Mouse (Mus musculus) liver, embryonic 16.5 days (tissue): ENCODE measurements around the gene Dusp6. TPM values are rescaled to one million over a fixed set of nuclear protein-coding genes. Genes with fewer than 3 reads are reported as not detected.

Source experiments
- ATAC-seq: fragments of 200-750 bp; cut with Nextera tagmentation; 2 replicates; pipeline ENCODE4 v1.8.0; 2017; ENCODE audit warnings: low read depth, mild to moderate bottlenecking, moderate number of reproducible peaks, moderate library complexity
- H3K27ac ChIP-seq: fragments of 300-500 bp; sonication (generic); 2 replicates; pipeline ENCODE4 v1.5.1; 2014; ENCODE audit warnings: mild to moderate bottlenecking, low read length
- H3K27me3 ChIP-seq: fragments of 300-500 bp; sonication (generic); 2 replicates; pipeline ENCODE4 v1.6.1; 2014; ENCODE audit warnings: low read depth, low read length, mixed read lengths; ENCODE audit not compliant: control insufficient read depth, insufficient read depth
- H3K36me3 ChIP-seq: fragments of 300-500 bp; sonication (generic); 2 replicates; pipeline ENCODE4 v1.6.1; 2014; ENCODE audit warnings: mild to moderate bottlenecking; ENCODE audit not compliant: control insufficient read depth, insufficient read depth
- H3K4me1 ChIP-seq: fragments of 300-500 bp; sonication (generic); 2 replicates; pipeline ENCODE4 v1.6.1; 2014; ENCODE audit warnings: low read depth, low read length, mixed read lengths; ENCODE audit not compliant: control insufficient read depth
- H3K4me2 ChIP-seq: fragments of 300-500 bp; sonication (generic); 2 replicates; pipeline ENCODE4 v1.6.1; 2014; ENCODE audit warnings: low read depth, low read length, mixed read lengths
- H3K4me3 ChIP-seq: fragments of 300-500 bp; sonication (generic); 2 replicates; pipeline ENCODE4 v1.5.1; 2014; ENCODE audit warnings: low read depth, mild to moderate bottlenecking, low read length
- H3K9ac ChIP-seq: fragments of 300-500 bp; sonication (generic); 2 replicates; pipeline ENCODE4 v1.6.1; 2014; ENCODE audit warnings: low read depth, low read length
- H3K9me3 ChIP-seq: fragments of 300-500 bp; sonication (generic); replicated peaks from 2 replicates; pipeline ENCODE4 v1.6.1; 2016; ENCODE audit warnings: low read length; ENCODE audit not compliant: control insufficient read depth
- WGBS: fragments of 180-500 bp; shearing (Covaris S2); extraction: QIAGEN DNeasy Blood & Tissue Kit; methylation state at CpG from one replicate; pipeline ENCODE4 v1.1.7; 2014; ENCODE audit not compliant: insufficient replicate concordance; 5-methylcytosine and 5-hydroxymethylcytosine counted together
- polyA plus RNA-seq: library from polyadenylated mRNA; unstranded; fragments of >200 nt; fragmentation: Nextera tagmentation; extraction: Ambion mirVana; gene quantifications from 2 replicates; pipeline ENCODE4 v1.2.1, GENCODE M21; 2015

The Dusp6 gene
- polyA plus RNA-seq, 1 experiment from 2014 or later = 29.0 TPM

DNA sequence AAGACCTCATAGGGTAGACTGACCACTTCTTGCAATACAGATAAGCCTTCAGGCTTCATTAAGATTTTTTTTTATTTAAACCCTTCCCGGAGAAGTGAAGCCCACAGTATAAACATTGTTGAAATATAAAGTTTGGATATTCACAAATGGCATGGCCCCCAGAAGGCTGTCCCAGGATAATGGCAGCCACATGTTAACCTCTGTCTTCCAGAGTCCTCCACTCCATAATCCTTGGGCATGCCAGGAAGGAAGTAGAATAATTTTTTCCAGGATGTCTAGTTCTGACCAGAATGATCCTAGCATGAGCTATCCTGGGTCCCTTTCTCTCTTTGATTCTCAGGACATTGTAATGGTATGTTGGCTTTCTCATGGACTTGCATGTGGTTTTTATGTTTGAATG lies 4.6 kb downstream of the Dusp6 start:
- no peaks in the 10 kb centered on the region for H3K9me3 ChIP-seq
- H3K36me3 ChIP-seq = peaks cover 4% of the 10 kb centered on the region; the same call in 1 of the 2 replicates
- H3K27me3 ChIP-seq = peaks cover 22% of the 10 kb centered on the region
- H3K9ac ChIP-seq = no peak overlapping the region
- 56% methylated on average over 1 of the region's 1 CpGs for WGBS
- H3K4me1 ChIP-seq = peaks cover 17% of the 10 kb centered on the region
- no peak overlapping the region for H3K4me3 ChIP-seq
- 0 out of 2 replicates have a peak overlapping the region, but pooled peaks have one; percentile 9 for H3K4me2 ChIP-seq
- no peak for ATAC-seq
- H3K27ac ChIP-seq = peak overlapping the region; percentile 33; the same call in 1 of the 2 replicates

DNA sequence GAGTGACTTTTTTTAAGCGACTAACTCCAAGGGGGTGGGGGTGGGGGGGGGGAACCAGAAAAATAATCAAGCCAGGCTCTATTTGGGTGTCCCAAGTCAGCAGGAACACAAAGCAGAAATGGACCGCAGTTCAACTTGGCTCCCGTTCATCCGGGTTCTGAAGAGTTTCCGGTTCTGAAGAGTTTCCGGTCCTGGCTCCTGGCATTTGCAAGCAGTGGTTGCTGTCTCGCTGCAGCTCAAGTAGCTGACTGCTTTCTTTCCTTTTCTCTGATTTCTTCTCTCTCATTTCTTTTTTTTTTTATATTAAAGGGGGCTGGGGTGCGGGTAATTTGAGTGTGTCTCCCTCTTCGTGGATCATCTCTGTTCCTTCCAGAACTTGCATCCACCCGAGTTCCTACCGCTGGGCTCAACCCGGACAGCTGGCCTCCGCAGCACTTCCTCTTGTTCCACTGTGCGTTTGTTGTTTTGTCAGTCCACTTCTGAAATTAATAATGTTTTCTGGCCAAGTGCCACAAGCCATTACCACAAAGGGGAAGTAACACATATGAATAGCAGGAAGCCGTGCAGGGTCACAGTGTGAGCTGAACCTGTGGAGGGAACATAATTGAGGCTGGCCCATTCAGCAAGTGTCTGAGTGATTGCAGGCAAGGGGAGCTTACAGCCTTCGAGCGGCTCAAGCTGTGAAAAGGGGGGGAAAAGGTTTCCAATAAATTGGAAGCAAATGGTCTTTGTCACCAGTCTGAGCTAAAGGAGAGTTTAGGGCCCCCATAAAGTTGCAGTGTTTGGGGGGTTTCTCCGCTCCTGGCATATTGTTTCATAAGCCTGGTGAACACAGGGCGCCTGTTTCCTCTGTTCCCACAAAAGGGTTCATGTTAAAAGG lies 5.6 kb downstream of the Dusp6 start:
- H3K4me3 ChIP-seq = no peak overlapping the region
- H3K27me3 ChIP-seq = peaks cover 11% of the 10 kb centered on the region
- no peak overlapping the region for H3K9ac ChIP-seq
- ATAC-seq = peak; percentile 49
- H3K4me2 ChIP-seq = peak overlapping the region; percentile 26
- peaks cover 17% of the 10 kb centered on the region for H3K4me1 ChIP-seq
- no peaks in the 10 kb centered on the region for H3K9me3 ChIP-seq
- WGBS = 19% methylated on average over 19 of the region's 19 CpGs
- peaks cover 4% of the 10 kb centered on the region; the same call in 1 of the 2 replicates for H3K36me3 ChIP-seq
- H3K27ac ChIP-seq = peak overlapping the region; percentile 61

DNA sequence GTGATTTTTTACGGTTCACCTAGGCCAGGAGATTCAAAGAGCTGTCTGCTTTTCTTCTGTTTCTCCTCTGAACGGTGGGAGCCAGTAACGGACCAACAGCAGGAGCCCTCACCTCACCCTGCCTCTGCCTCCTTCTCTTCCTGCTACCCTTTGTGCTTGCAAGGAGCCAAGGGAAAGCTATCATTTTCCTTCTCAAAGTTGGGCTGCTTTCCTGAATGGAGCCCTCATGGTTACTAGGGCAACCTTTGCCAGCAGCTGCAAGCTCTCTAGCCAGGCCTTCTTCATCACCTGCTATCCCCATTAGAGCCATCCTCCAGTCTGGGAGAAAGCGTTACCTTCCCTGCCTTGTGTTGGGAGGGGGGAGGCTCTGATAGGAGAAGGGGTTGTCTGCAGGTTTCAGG lies 6.3 kb downstream of the Dusp6 start:
- Histone ChIP-seq H3K4me2 (no peak overlapping the region), H3K4me3 (no peak overlapping the region), H3K9me3 (no peaks in the 10 kb centered on the region), H3K36me3 (peaks cover 4% of the 10 kb centered on the region; the same call in 1 of the 2 replicates), H3K9ac (no peak overlapping the region), H3K27me3 (peaks cover 5% of the 10 kb centered on the region), H3K27ac (peak overlapping the region; percentile 61; the same call in 1 of the 2 replicates), H3K4me1 (peaks cover 17% of the 10 kb centered on the region)
- no peak for ATAC-seq
- WGBS = 32% methylated on average over 4 of the region's 4 CpGs

DNA sequence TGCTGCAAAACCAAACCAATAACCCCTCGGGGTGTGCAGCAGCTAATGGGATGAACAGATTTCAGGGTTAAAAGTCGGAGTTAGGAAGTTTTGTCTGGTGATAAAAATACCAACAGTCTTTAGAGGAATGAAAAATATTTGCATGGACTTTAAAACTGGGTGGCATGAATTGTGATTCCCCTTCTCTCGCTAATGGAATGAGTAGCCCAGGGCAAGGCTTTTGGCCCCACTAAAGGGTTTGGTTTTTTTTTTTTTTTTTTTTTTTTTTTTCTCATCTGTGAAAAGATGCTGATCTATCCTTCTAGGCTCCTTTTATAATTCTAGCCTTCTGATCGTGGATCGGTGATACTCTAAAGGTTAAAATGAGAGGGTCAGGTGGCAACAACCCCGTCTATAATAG lies 6.7 kb downstream of the Dusp6 start:
- ATAC-seq = no peak
- peaks cover 17% of the 10 kb centered on the region for H3K4me1 ChIP-seq
- no peak overlapping the region for H3K27ac ChIP-seq
- 48% methylated on average over 6 of the region's 6 CpGs for WGBS
- peaks cover under 1% of the 10 kb centered on the region for H3K27me3 ChIP-seq
- no peak overlapping the region for H3K9ac ChIP-seq
- H3K4me2 ChIP-seq = no peak overlapping the region
- peaks cover 4% of the 10 kb centered on the region; the same call in 1 of the 2 replicates for H3K36me3 ChIP-seq
- H3K9me3 ChIP-seq = no peaks in the 10 kb centered on the region
- H3K4me3 ChIP-seq = no peak overlapping the region

DNA sequence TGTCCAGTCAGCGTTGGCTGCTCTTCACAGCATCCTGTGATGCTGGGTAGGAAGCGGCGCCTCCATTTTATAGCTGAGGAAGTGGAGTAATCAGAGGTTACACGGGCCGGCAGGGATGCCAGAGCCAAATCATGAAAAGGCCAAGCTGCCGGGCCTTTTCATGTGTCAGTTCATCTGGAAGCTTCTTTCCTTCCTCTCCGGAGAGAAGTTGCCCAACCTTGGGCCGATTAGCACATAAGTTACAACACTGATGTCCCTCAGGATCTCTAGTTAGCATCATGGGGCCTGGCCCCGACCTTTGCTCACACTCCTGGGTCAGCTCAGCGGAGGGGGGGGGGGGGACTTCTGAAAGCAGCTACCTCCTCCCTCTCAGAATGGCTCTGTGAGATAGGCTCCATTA lies 7.4 kb downstream of the Dusp6 start:
- Histone ChIP-seq H3K4me2 (peak overlapping the region; percentile 21; the same call in 1 of the 2 replicates), H3K9ac (no peak overlapping the region), H3K27me3 (no peaks in the 10 kb centered on the region), H3K27ac (no peak overlapping the region), H3K4me1 (peaks cover 17% of the 10 kb centered on the region), H3K4me3 (no peak overlapping the region), H3K36me3 (peaks cover 4% of the 10 kb centered on the region; the same call in 1 of the 2 replicates), H3K9me3 (no peaks in the 10 kb centered on the region)
- ATAC-seq = peak; percentile 63
- WGBS = 7% methylated on average over 10 of the region's 10 CpGs

DNA sequence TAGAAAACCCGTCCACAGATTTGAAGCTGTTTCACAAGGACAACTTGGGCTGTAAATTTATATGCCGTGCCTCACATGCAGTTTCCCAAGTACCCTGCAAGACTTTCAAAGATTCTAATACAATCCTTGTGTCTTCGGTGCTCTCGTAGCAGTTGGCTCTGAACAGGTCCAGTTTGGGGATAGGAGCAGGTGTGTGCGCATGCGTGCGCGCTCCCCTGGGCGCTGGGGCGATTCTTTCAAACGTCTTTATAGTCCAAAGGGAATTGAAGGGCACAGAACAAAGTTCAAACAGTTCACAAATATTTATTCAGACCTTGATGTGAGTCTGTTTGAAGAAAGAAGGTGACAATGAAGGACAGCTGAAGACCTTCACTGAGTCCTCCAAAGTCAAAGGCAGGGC lies 8.0 kb downstream of the Dusp6 start:
- WGBS = 63% methylated on average over 11 of the region's 11 CpGs

DNA sequence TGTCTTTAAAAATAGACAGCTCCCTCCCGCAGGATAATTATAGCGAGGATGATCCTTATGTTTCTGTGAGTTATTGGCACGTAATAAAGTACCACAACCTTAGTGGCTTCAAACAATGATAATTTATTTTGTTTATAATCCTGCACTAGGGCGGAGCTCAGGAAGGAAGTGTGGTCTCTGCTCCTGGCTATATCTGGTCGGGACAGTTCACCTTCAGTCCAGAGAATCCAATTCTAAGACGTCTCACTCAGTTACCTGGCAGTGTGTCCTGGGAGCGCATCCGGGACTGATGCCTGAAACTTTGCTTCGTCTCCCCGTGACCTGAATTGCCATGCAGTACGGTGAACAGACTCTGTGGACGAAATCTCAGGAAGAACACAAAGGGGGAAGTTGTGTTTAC lies 10.0 kb downstream of the Dusp6 start:
- Histone ChIP-seq H3K9ac (no peak overlapping the region), H3K36me3 (no peaks in the 10 kb centered on the region), H3K4me3 (no peak overlapping the region), H3K9me3 (no peaks in the 10 kb centered on the region), H3K27me3 (no peaks in the 10 kb centered on the region), H3K27ac (no peak overlapping the region), H3K4me2 (no peak overlapping the region), H3K4me1 (peaks cover 17% of the 10 kb centered on the region)
- WGBS = 35% methylated on average over 12 of the region's 12 CpGs
- ATAC-seq = no peak

More for the DNA sequence above, 8.0 kb downstream of the Dusp6 start:
- H3K27me3 ChIP-seq = no peaks in the 10 kb centered on the region
- peaks cover 4% of the 10 kb centered on the region; the same call in 1 of the 2 replicates for H3K36me3 ChIP-seq
- ATAC-seq = no peak
- peaks cover 17% of the 10 kb centered on the region for H3K4me1 ChIP-seq
- no peak overlapping the region for H3K9ac ChIP-seq
- no peak overlapping the region for H3K27ac ChIP-seq
- no peaks in the 10 kb centered on the region for H3K9me3 ChIP-seq
- no peak overlapping the region for H3K4me3 ChIP-seq
- peak overlapping the region; percentile 21; the same call in 1 of the 2 replicates for H3K4me2 ChIP-seq

DNA sequence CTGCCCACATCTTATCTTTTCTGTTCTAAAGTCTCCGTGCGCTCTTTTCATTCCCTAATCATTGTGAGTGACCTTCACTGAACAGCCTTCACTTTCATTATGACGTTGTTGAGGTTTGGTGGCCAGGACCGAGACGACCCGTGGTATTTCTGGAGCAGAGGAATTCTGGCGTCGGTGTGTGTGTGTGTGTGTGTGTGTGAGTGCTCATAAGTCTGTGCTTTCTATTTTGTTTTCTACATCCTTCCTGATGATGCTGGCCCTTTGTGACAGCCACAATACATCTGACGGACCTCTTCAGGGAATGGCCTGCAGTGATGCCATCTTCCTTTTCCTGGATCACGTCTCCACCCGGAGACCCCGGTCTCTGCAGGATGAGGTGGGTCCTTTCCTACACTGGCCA lies 11.6 kb downstream of the Dusp6 start:
- Histone ChIP-seq H3K9ac (no peak overlapping the region), H3K9me3 (no peaks in the 10 kb centered on the region), H3K4me1 (peaks cover 8% of the 10 kb centered on the region), H3K4me2 (no peak overlapping the region), H3K27ac (no peak overlapping the region), H3K36me3 (no peaks in the 10 kb centered on the region), H3K4me3 (no peak overlapping the region), H3K27me3 (no peaks in the 10 kb centered on the region)
- ATAC-seq = no peak
- 65% methylated on average over 12 of the region's 12 CpGs for WGBS
